Mouse (Mus musculus) cerebellum, adult 2 months (tissue): ENCODE data around the gene Hacd2. TPM values are rescaled to one million over a fixed set of nuclear protein-coding genes. Genes with fewer than 3 reads are reported as not detected.
A peak's percentile ranks its signal among the peaks of the same experiment; 100 is the strongest.

Experiments used
- DNase-seq, 2 experiments: peaks; one replicate each; pipeline ENCODE4 v3.0.0; 2021
- H3K27ac ChIP-seq: fragments of 200-500 bp; 2 replicates; pipeline ENCODE4 v1.5.1; 2012; ENCODE audit warnings: low read length, control low read depth, inconsistent platforms; ENCODE audit not compliant: insufficient read depth
- H3K27me3 ChIP-seq: fragments of 200-500 bp; 2 replicates; pipeline ENCODE4 v1.6.1; 2012; ENCODE audit warnings: inconsistent platforms, mild to moderate bottlenecking, low read length, moderate library complexity; ENCODE audit not compliant: control insufficient read depth, insufficient read depth
- H3K4me1 ChIP-seq: fragments of 200-500 bp; 2 replicates; pipeline ENCODE4 v1.6.1; 2011; ENCODE audit warnings: low read length; ENCODE audit not compliant: control insufficient read depth, insufficient read depth
- H3K4me3 ChIP-seq: fragments of 200-500 bp; replicated peaks from 2 replicates; pipeline ENCODE3; 2011; ENCODE audit warnings: mild to moderate bottlenecking, low read depth, low read length, control low read depth; ENCODE audit not compliant: insufficient read depth
- CTCF ChIP-seq: fragments of 200-500 bp; IDR thresholded peaks from 2 replicates; pipeline ENCODE4 v1.5.1; 2011; ENCODE audit warnings: low read depth, mild to moderate bottlenecking, control low read depth, low read length, moderate library complexity, borderline replicate concordance; ENCODE audit not compliant: insufficient read depth
- POLR2A ChIP-seq: fragments of 200-500 bp; IDR thresholded peaks from 2 replicates; pipeline ENCODE4 v1.6.1; 2011; ENCODE audit warnings: low read length, control low read depth, borderline replicate concordance; ENCODE audit not compliant: insufficient read depth
- WGBS: fragments of 180-500 bp; shearing (Covaris S2); methylation state at CpG from one replicate; pipeline ENCODE4 v1.1.7; 2018; 5-methylcytosine and 5-hydroxymethylcytosine counted together
- polyA plus RNA-seq: library from polyadenylated mRNA; depleted of rRNA; stranded (reverse); fragments of >200 nt; gene quantifications from 2 replicates; pipeline ENCODE4 v1.2.3, GENCODE M21; 2012

Gene Hacd2
- polyA plus RNA-seq, 1 experiment, result 33.1 TPM

DNA sequence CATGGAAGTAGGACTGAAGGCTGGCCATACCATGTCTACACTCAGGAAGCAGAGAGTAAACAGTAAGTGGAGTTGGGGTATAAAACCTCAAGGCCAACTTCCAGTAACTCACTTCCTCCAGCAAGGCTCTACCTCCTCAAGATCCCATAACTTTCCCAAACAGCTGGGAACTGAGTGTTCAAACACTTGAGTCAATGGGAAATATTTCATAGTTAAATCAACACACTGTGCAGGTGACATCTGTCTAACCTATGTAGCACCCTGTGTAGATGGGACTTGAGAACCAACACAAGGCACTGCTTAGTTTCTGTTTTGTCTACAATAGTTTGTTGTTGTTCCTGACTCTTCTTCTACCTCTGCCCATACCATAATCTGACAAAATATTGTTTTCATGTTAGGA, 13.8 kb upstream of the Hacd2 start:
- no peak for DNase-seq
- H3K4me1 ChIP-seq, result no peaks in the 10 kb centered on the region
- no peaks in the 10 kb centered on the region for H3K27me3 ChIP-seq
- H3K4me3 ChIP-seq, result no peak overlapping the region
- H3K27ac ChIP-seq, result no peak overlapping the region
- TF ChIP-seq POLR2A (no peak), CTCF (no peak)

DNA sequence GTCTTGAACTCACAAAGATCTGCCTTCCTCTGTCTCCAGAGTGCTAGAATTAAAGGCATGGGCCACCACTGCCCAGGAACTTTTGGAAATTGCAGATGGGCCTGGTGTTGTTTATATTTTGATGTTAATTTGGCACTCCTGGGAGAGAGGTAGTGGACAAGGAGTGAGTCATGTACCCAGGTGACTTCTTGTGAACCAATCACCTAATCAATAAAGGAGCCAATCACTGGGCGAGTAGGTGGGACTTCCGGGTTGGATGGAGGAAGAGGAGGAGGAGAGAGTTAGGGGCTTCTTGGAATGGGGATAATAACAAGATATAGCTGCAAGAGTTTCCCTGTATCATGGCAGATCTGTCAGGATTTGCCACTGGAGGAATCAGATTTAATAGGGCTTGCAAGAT, 8.7 kb upstream of the Hacd2 start:
- H3K4me1 ChIP-seq, result no peaks in the 10 kb centered on the region
- no peak for TF ChIP-seq CTCF
- H3K27me3 ChIP-seq, result no peaks in the 10 kb centered on the region
- no peak for DNase-seq
- no peak overlapping the region for H3K27ac ChIP-seq
- 90% methylated on average over 2 of the region's 2 CpGs for WGBS
- no peak overlapping the region for H3K4me3 ChIP-seq

DNA sequence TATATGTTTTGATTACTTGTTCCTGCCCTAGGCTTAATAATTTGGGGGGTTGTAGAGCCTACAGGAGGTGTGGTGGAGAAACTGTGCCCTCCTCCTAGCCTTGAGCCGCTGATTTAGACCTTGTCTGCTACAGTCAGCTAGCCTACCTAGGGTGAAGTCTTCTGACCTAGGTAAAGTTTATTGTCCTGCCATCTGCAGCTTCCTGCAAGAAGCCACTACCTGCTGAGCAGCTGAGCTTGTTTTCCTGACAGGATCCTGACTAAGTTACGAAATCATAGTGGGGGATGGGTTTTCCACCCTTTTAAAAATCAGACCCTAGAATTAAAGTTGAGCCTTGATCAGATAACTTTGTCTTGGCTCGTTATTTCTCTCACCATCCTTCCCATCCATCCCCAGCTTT, 5.7 kb upstream of the Hacd2 start:
- Histone ChIP-seq H3K27ac (no peak overlapping the region), H3K27me3 (no peaks in the 10 kb centered on the region; the same call in 1 of the 2 replicates), H3K4me1 (no peaks in the 10 kb centered on the region), H3K4me3 (no peak overlapping the region)
- no peak for DNase-seq
- no peak for TF ChIP-seq POLR2A
- TF ChIP-seq CTCF, result no peak
- WGBS, result 68% methylated on average over 3 of the region's 3 CpGs

DNA sequence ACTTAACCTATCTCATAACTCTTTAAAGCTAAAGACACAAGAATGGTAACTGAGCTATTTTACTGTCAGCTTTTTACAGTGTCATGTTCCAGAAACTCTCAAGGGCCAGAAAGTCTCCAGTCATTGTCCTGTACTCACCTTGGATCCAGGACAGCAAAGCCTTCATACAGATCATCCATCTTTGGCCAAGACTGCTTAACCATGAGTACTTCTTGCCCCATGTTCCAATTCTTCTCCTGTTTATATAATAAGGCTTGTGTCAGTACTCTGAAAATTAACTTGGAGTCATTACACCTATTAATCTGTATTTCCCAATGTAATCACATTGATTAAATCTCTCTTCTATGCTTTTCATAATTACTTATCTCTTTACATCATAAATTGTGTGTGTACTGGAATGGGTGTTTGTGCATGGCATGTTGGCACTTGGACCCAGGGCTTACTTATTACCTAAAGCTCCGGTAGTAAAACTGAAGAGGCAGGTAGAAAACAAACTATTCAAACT, 3.7 kb upstream of the Hacd2 start:
- TF ChIP-seq CTCF (no peak), POLR2A (no peak)
- Histone ChIP-seq H3K27ac (no peak overlapping the region), H3K4me1 (no peaks in the 10 kb centered on the region), H3K4me3 (no peak overlapping the region), H3K27me3 (no peaks in the 10 kb centered on the region; the same call in 1 of the 2 replicates)
- DNase-seq, result no peak
- WGBS, result 100% methylated on average over 1 of the region's 1 CpGs

DNA sequence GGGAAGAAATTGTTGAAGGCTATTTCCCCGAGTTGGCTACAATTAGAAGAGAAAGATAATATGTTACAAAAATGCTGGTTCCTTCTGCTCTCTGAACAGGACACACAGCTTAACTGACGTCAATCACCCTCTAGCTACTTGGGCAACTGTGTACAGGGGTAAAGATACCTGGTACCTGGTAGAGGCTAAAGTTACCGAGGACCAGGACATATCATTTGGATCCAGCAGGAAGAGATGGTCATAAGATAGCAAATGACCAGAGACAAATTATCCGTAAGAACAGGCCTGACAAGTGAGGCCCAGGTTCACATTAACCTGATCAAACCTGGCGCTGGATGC, 356 bp upstream of the Hacd2 start:
- TF ChIP-seq CTCF (no peak), POLR2A (no peak)

DNA sequence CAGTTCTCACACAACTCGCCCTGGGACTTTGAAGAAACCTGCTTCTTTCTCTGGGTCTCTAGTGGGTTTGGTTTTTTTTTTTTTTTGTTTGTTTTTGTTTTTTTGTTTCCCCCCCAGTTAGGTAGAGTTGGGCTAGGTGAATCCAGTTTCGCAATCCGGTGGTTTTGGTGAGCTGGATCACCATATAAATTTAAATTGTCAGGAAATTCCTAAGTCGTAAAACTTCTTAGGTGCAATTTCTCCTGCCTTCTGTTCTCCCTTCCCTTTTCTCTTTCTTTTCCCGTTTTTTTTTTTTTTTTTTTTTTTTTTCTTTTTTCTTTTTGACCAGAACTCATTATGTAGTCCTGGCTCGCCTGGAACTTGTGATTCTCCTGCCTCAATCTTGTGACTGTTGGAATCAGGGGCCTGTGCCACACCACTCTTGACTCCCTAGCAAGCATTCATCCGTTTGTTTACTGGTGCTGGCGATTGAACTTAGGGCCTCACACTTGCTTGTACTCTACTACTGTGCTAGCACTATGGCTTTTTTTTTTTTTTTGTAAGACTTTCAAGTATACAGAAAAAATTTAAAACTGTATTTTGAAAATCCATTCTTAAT, 1.0 kb downstream of the Hacd2 start:
- H3K4me1 ChIP-seq, result no peaks in the 10 kb centered on the region
- peak overlapping the region; percentile 66 for H3K4me3 ChIP-seq
- no peak overlapping the region for H3K27ac ChIP-seq
- H3K27me3 ChIP-seq, result no peaks in the 10 kb centered on the region; the same call in 1 of the 2 replicates
- no peak for TF ChIP-seq CTCF
- TF ChIP-seq POLR2A, result no peak
- DNase-seq, result peak in 1 of 2 experiments; percentile 14
- 20% methylated on average over 8 of the region's 8 CpGs for WGBS

More for the DNA sequence above, 356 bp upstream of the Hacd2 start:
- no peak for DNase-seq
- no peak overlapping the region for H3K27ac ChIP-seq
- no peaks in the 10 kb centered on the region; the same call in 1 of the 2 replicates for H3K27me3 ChIP-seq
- peak overlapping the region; percentile 66 for H3K4me3 ChIP-seq
- 45% methylated on average over 5 of the region's 5 CpGs for WGBS
- H3K4me1 ChIP-seq, result no peaks in the 10 kb centered on the region

DNA sequence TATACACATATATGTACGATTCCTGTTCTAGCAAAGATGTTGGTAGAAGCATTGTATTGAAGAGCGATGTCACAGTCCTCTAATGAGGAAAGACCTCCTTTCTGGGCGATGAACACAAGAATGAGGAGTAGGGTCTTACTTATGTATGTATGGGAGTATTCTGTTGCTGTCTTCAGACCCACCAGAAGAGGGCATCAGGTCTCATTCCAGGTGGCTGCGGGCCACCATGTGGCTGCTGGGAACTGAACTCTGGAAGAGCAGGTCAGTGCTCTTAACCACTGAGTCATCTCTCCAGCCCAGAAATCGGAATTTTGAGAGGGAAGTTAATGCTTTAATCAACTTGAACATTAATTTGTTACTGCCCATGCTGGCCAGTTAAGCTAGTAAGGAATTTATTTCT, 2.1 kb downstream of the Hacd2 start:
- Histone ChIP-seq H3K27me3 (no peaks in the 10 kb centered on the region; the same call in 1 of the 2 replicates), H3K4me3 (no peak overlapping the region), H3K27ac (no peak overlapping the region), H3K4me1 (no peaks in the 10 kb centered on the region)
- no peak for DNase-seq
- TF ChIP-seq CTCF, result no peak; the same call in 1 of the 2 replicates
- TF ChIP-seq POLR2A, result no peak
- WGBS, result 88% methylated on average over 5 of the region's 5 CpGs

DNA sequence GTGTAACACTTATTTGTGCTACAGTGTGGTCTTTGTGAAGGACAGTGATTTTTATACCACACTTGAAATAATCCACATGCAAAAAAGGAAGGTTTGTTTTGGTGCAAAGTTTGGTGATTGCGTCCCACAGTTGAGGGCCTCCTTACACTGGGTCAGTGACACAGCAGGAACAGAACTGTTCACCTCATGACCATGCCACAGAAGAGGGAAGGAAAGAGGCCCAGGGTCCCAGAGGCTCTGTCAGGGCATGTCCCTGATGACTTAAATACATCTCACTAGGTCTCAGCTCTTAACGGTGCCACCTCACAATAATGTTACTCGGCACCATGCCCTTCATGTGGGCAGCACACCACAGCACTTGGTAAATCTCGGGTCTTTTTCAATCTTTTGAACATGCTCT, 3.1 kb downstream of the Hacd2 start:
- DNase-seq, result no peak
- 97% methylated on average over 4 of the region's 4 CpGs for WGBS

DNA sequence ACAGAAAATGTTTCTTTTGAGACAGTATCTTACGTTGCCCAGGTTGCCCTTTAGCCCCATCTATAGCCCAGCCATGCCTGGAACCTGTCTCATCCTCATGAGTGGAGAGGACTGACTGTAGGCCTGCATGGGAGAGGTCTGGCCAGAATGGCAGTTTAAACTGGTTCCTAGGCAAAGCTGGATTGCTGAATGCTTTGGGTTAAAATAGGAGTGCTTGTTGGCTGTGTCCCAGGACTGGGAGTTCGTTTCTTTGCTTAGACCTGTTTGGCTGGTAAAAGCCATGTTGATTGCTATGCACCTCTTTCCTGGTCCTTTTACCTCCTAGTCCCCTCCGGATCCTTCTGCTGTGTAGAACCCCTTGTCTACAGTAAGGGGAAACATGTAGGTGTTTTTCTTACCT, 11.0 kb downstream of the Hacd2 start:
- TF ChIP-seq CTCF (no peak), POLR2A (no peak)
- H3K27ac ChIP-seq, result no peak overlapping the region
- no peak for DNase-seq
- no peak overlapping the region for H3K4me3 ChIP-seq
- no peaks in the 10 kb centered on the region for H3K27me3 ChIP-seq
- 63% methylated on average over 3 of the region's 3 CpGs for WGBS
- no peaks in the 10 kb centered on the region for H3K4me1 ChIP-seq

More for the DNA sequence above, 3.1 kb downstream of the Hacd2 start:
- H3K27ac ChIP-seq, result no peak overlapping the region
- no peak overlapping the region for H3K4me3 ChIP-seq
- no peaks in the 10 kb centered on the region for H3K27me3 ChIP-seq
- TF ChIP-seq CTCF (no peak), POLR2A (no peak)
- H3K4me1 ChIP-seq, result no peaks in the 10 kb centered on the region
